Mouse (Mus musculus) liver, adult (tissue): ENCODE results near the gene Cpn2.

ENCODE experiments used
- GATA4 ChIP-seq: IDR thresholded peaks from 2 replicates; pipeline ENCODE4 v1.6.1; 2014; ENCODE audit warnings: mild to moderate bottlenecking, low read length; ENCODE audit not compliant: insufficient replicate concordance

Cpn2 gene

GRCm38 (mm10) chr16:30234636-30235546, 32.4 kb downstream of the Cpn2 start:
- TF ChIP-seq GATA4 = no peak

GRCm38 (mm10) chr16:30234077-30234476, 33.2 kb downstream of the Cpn2 start:
- TF ChIP-seq GATA4 = no peak

- no peak for TF ChIP-seq GATA4
Observed at GRCm38 (mm10) chr16:30231882-30232604, 35.3 kb downstream of the Cpn2 start.

DNA sequence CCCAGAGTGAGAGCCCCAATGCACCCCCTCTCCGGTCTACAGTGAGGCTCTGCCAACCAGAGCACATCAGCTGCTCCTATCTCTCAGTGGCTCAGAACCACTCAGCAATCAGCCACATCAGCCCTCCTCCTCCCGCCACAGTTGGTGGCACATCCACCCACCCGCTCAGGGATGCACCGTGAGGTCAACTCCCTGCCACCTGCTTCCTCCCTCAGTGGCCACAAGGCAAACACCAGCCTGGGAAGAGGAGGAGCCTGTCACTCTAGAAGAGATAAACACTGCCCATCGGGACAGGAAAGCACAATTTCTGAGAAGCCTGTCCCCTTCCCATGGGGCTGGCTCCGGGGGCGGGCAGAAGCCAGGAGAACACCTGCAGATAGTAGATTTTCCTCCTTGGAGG, 39.9 kb downstream of the Cpn2 start:
- TF ChIP-seq GATA4 = no peak

- no peak for TF ChIP-seq GATA4
Observed at GRCm38 (mm10) chr16:30221161-30221782, 46.0 kb downstream of the Cpn2 start.

- TF ChIP-seq GATA4 = no peak
Observed at GRCm38 (mm10) chr16:30215811-30216210, 51.5 kb downstream of the Cpn2 start.

GRCm38 (mm10) chr16:30213644-30214043, 53.7 kb downstream of the Cpn2 start:
- no peak for TF ChIP-seq GATA4

GRCm38 (mm10) chr16:30212035-30212434, 55.3 kb downstream of the Cpn2 start:
- TF ChIP-seq GATA4 = no peak

GRCm38 (mm10) chr16:30209264-30209663, 58.0 kb downstream of the Cpn2 start:
- no peak for TF ChIP-seq GATA4

DNA sequence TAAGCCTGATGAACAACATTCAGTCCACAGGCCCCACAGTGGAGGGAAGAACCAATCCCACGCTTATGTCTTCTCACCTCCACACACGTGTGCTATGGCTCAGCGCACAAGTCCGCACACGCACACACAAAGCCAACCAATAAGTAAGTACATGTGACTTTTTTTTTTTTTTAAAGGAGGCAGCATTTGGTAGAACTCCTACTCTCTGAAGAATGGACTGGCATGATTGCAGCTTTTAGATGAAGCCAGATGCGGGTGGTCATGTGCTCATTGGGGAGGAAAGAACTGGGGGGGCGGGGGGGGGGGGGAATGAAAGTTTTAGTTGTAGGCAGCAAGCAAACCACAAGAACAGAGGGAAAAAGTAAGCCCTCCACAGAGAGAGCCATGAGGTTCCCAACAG, 59.3 kb downstream of the Cpn2 start:
- no peak for TF ChIP-seq GATA4

DNA sequence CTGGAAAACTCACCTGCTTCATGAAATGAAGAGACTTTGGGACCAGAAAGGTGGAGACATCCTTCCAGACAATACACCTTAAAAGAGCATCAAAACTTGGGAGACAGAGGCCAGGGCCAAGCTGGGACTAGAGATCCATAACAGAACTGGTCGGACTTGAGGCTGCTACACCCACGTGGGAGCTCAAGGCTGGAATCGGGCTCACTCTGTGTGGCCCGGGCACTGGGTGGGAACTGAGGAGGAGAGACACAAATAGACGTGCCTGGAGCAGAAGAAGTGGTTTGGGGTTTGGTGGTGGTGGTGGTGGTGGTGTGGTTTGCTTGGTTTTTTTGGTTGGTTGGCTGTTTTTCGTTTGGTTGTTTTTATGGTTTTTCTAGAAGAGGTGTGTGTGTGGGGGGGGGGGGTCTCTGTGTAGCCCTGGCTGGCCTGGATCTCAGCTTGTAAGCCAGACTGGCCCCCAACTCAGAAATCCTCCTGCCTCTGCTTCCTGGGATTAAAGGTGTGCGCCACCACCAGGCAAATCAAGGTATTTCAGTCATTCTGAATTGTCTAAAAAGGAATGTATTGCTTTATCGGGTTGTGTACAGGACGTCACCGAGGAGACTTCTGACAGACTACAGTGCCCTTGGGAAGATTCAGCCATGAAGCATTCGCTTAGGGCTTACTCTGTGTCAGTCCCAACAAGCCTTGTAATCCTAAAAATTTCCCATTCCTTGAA, 60.0 kb downstream of the Cpn2 start:
- TF ChIP-seq GATA4 = no peak
